Mouse (Mus musculus): ENCODE data around the gene Wipf2.

DNA sequence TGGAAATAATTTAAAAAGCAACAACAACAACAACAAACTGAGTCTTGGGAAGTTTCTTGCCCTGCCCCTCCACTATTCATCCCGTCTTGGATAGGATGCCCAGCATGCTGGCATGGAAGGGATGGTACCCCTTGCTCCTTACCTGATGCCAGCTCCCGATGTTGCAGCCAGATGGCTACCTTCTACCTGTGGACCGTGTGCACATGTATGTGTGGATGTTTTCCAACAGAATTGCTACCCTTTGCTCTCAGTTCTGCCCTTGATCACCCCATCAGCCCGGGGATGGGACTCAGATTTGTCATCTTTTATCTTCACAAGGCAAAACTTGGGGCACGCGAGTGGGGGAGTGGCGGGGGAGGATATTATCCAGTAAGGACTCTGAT, 75.3 kb downstream of the Wipf2 start:
- no peak for TF ChIP-seq CTCF (conservative IDR thresholded peaks at IDR 0.05 in 1 of 2, IDR thresholded peaks at IDR 0.05 in 1 of 2; ENCODE audit: low read depth in 2 of 2, low read length in 2 of 2)
- no peak for TF ChIP-seq SMC3 (IDR thresholded peaks at IDR 0.05; ENCODE audit: low read depth, low read length)
- no peak for TF ChIP-seq NRF1 (IDR thresholded peaks at IDR 0.05; ENCODE audit: low read depth, low read length)
- TF ChIP-seq ZMIZ1 (IDR thresholded peaks at IDR 0.05; ENCODE audit: low read depth, low read length), result no peak
- no peak for TF ChIP-seq EP300 (IDR thresholded peaks at IDR 0.05; ENCODE audit: low read length)
- no peak for TF ChIP-seq ELF1 (IDR thresholded peaks at IDR 0.05; ENCODE audit: low read depth, low read length)
